ENCODE assay signal across 18 mouse cellular contexts in the genomic region with DNA sequence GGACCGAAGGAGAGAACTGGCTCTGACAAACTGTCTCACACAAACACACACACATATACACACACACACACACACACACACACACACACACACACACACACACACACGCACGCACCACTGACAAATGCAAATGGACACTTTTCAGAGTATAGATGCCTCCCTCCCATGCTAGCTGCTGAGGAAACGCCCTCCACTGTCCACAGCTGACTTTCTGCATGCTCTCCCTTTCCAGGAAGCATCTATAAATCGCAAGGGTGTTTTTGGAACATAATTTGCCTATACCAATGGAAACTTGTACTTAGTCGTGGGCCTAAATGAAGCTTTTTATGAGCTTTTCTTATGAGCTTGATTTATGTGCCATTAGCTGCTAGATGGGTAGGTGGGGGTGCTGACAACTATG. TPM values are rescaled to one million over a fixed set of nuclear protein-coding genes. Genes with fewer than 3 reads are reported as not detected.
A peak's percentile ranks its signal among the peaks of the same experiment; 100 is the strongest.
DNase-seq lines count a peak whose midpoint lies in the region; ATAC-seq and TF ChIP-seq lines count a peak whose summit lies in the region.
"Had no signal": no experiment of that assay in that cellular context is flagged by ENCODE, and none has a peak within 500 bp of the region (broad histone marks: within the 10 kb centered on the region; RNA-seq: fewer than 3 reads in every experiment).

No protein-coding gene starts in this region.

- H3K4me1 ChIP-seq in intestine, postnatal 0 days (replicated peaks; ENCODE audit: control insufficient read depth, insufficient read depth, low read length): peaks cover 12% of the 10 kb centered on the region
- peaks cover 33% of the 10 kb centered on the region for H3K4me1 ChIP-seq in intestine, embryonic 16.5 days (ENCODE audit: control insufficient read depth, insufficient read depth, low read length)
- peaks cover 0 to 16% of the 10 kb centered on the region in 2 experiments; a peak in 2 of 4 replicates for H3K4me1 ChIP-seq in CH12.LX (ENCODE audit: control insufficient read depth in 1 of 2, insufficient read depth in 2 of 2)
- H3K4me1 ChIP-seq in liver, embryonic 15.5 days (replicated peaks): peaks cover 31% of the 10 kb centered on the region

- no peak overlapping the region; the same call in 1 of the 2 replicates for H3K4me2 ChIP-seq in intestine, postnatal 0 days (replicated peaks; ENCODE audit: low read depth)
- H3K4me2 ChIP-seq in intestine, embryonic 16.5 days (ENCODE audit: low read depth, low read length): no peak overlapping the region
- H3K4me2 ChIP-seq in CH12.LX (ENCODE audit: insufficient read depth, low read depth, poor library complexity, severe bottlenecking): no peak overlapping the region
- 0 out of 2 replicates have a peak overlapping the region, but pooled peaks have one; percentile 5 for H3K4me2 ChIP-seq in liver, embryonic 15.5 days
- H3K4me2 ChIP-seq: embryonic facial prominence, embryonic 12.5 days; forebrain, embryonic 12.5 days; midbrain, embryonic 11.5 days had no signal

- no peaks in the 10 kb centered on the region for H3K9me3 ChIP-seq in intestine, postnatal 0 days (ENCODE audit: control insufficient read depth)
- no peaks in the 10 kb centered on the region for H3K9me3 ChIP-seq in intestine, embryonic 16.5 days (ENCODE audit: control insufficient read depth, low read length)
- peaks cover 11% of the 10 kb centered on the region for H3K9me3 ChIP-seq in CH12.LX (replicated peaks; ENCODE audit: low read length)
- no peaks in the 10 kb centered on the region for H3K9me3 ChIP-seq in liver, embryonic 15.5 days (replicated peaks)

- no peak for TF ChIP-seq RAD21 in CH12.LX (IDR thresholded peaks at IDR 0.05; ENCODE audit: low read depth, low read length)

- 0 out of 2 replicates have a peak, but pooled peaks have one; percentile 12 for TF ChIP-seq CTCF in intestine, postnatal 0 days (IDR thresholded peaks at IDR 0.05; ENCODE audit: low read depth)
- TF ChIP-seq CTCF in CH12.LX (conservative IDR thresholded peaks at IDR 0.05 in 1 of 2, IDR thresholded peaks at IDR 0.05 in 1 of 2; ENCODE audit: low read depth in 2 of 2, low read length in 2 of 2): no peak

- ATAC-seq in intestine, postnatal 0 days: no peak
- no peak for ATAC-seq in intestine, embryonic 16.5 days
- no peak for ATAC-seq in liver, embryonic 15.5 days (ENCODE audit: insufficient read depth)
- ATAC-seq: hindbrain, embryonic 16.5 days had no signal

- in situ Hi-C loops in CH12.LX (cut with MboI; ENCODE audit: low pct_ligation_motif_present, low pct_unique_long_range_greater_than_20kb, low sequenced_read_pairs): no loop called here

- peak overlapping the region; percentile 46; the same call in 1 of the 2 replicates for H3K27ac ChIP-seq in intestine, postnatal 0 days (ENCODE audit: low read depth, low read length)
- H3K27ac ChIP-seq in intestine, embryonic 16.5 days (ENCODE audit: low read length): no peak overlapping the region
- H3K27ac ChIP-seq in CH12.LX (ENCODE audit: insufficient read depth, low read depth): no peak overlapping the region
- H3K27ac ChIP-seq in liver, embryonic 15.5 days (replicated peaks): no peak overlapping the region
- H3K27ac ChIP-seq: embryonic facial prominence, embryonic 12.5 days; forebrain, embryonic 12.5 days had no signal

- peaks cover 8% of the 10 kb centered on the region; the same call in 1 of the 2 replicates for H3K36me3 ChIP-seq in intestine, postnatal 0 days (ENCODE audit: control insufficient read depth, insufficient read depth)
- H3K36me3 ChIP-seq in intestine, embryonic 16.5 days (ENCODE audit: control insufficient read depth, insufficient read depth, low read length): 0 out of 2 replicates have a peak, but pooled peaks cover 3% of the 10 kb centered on the region
- peaks cover 0 to 5% of the 10 kb centered on the region in 2 experiments for H3K36me3 ChIP-seq in CH12.LX (replicated peaks in 1 of 2; ENCODE audit: control insufficient read depth in 1 of 2, insufficient read depth in 1 of 2, low read length in 1 of 2)
- no peaks in the 10 kb centered on the region for H3K36me3 ChIP-seq in liver, embryonic 15.5 days (replicated peaks)
- H3K36me3 ChIP-seq: embryonic facial prominence, embryonic 12.5 days; forebrain, embryonic 12.5 days had no signal

- TF ChIP-seq POLR2A in CH12.LX (IDR thresholded peaks at IDR 0.05; ENCODE audit: low read depth, low read length): no peak

- H3K27me3 ChIP-seq in intestine, postnatal 0 days (replicated peaks; ENCODE audit: control insufficient read depth, insufficient read depth, low read length): no peaks in the 10 kb centered on the region
- no peaks in the 10 kb centered on the region for H3K27me3 ChIP-seq in intestine, embryonic 16.5 days (replicated peaks; ENCODE audit: control insufficient read depth, insufficient read depth, low read length)
- H3K27me3 ChIP-seq in CH12.LX (replicated peaks): no peaks in the 10 kb centered on the region
- H3K27me3 ChIP-seq in liver, embryonic 15.5 days: no peaks in the 10 kb centered on the region
- H3K27me3 ChIP-seq: embryonic facial prominence, embryonic 12.5 days; forebrain, embryonic 12.5 days had no signal

- no peak for TF ChIP-seq EP300 in CH12.LX (IDR thresholded peaks at IDR 0.05; ENCODE audit: low read length)

- no peak overlapping the region for H3K9ac ChIP-seq in intestine, postnatal 0 days (ENCODE audit: low read depth, low read length)
- no peak overlapping the region for H3K9ac ChIP-seq in intestine, embryonic 16.5 days (ENCODE audit: low read depth, low read length)
- no peak overlapping the region for H3K9ac ChIP-seq in CH12.LX (ENCODE audit: insufficient read depth, low read depth)
- no peak overlapping the region for H3K9ac ChIP-seq in liver, embryonic 15.5 days
- H3K9ac ChIP-seq: embryonic facial prominence, embryonic 12.5 days; forebrain, embryonic 12.5 days had no signal

- WGBS in intestine, postnatal 0 days: 58% methylated on average over 6 of the region's 6 CpGs
- 70% methylated on average over 6 of the region's 6 CpGs for WGBS in intestine, embryonic 16.5 days
- 47% methylated on average over 6 of the region's 6 CpGs for WGBS in liver, embryonic 15.5 days (ENCODE audit: insufficient replicate concordance)

- H3K4me3 ChIP-seq in intestine, postnatal 0 days (ENCODE audit: low read depth, low read length): no peak overlapping the region
- H3K4me3 ChIP-seq in intestine, embryonic 16.5 days (ENCODE audit: low read length): no peak overlapping the region
- no peak overlapping the region for H3K4me3 ChIP-seq in CH12.LX (replicated peaks in 1 of 3; ENCODE audit: low read depth in 2 of 3, low read length in 2 of 3, poor library complexity in 1 of 3)
- no peak overlapping the region for H3K4me3 ChIP-seq in liver, embryonic 15.5 days (replicated peaks)
- H3K4me3 ChIP-seq: embryonic facial prominence, embryonic 12.5 days; forebrain, embryonic 12.5 days had no signal

- no peaks in the 10 kb centered on the region for H3K79me2 ChIP-seq in CH12.LX (replicated peaks; ENCODE audit: control insufficient read depth, extremely low read depth, insufficient read depth, poor library complexity, severe bottlenecking)

- dilution Hi-C loops in CH12.LX (cut with MboI; ENCODE audit: extremely low pct_ligation_motif_present, extremely low pct_unique_long_range_greater_than_20kb, low sequenced_read_pairs): no loop called here

- DNase-seq in CD4-positive helper T cell, adult 2 months (ENCODE audit: low read depth, low spot score): peak; percentile 39
- peak; percentile 52 for DNase-seq in CH12.LX (ENCODE audit: extremely low read depth)
- no peak for DNase-seq in layer of hippocampus, adult 9-10 months (ENCODE audit: low spot score)
- DNase-seq in kidney, postnatal 25 days: no peak
- DNase-seq: adrenal gland, postnatal 10 days; cerebellum, adult 9-11 months; heart, adult 18-20 months; layer of hippocampus, adult 9-11 months; lung, adult 2 months had no signal

TF ChIP-seq in CH12.LX, 34 proteins besides CTCF, POLR2A, EP300 and RAD21:
- TF ChIP-seq ETS1 (conservative IDR thresholded peaks at IDR 0.05; ENCODE audit: low read depth, low read length): peak; percentile 36; the same call in 1 of the 2 replicates
- no peak for TF ChIP-seq IRF4 (IDR thresholded peaks at IDR 0.05; ENCODE audit: low read depth, low read length)

RNA-seq across cellular contexts. Expression of a gene that starts 45.5 kb away (rescaled TPM):
- not detected in 2 replicates for polyA plus RNA-seq in intestine, postnatal 0 days (2015; fragmentation: Nextera tagmentation; extraction: Ambion mirVana)
- not detected in 2 replicates for polyA plus RNA-seq in intestine, embryonic 16.5 days (2015; fragmentation: Nextera tagmentation; extraction: Ambion mirVana)
- total RNA-seq in CH12.LX (2012; rRNA removed): 0.63 TPM in 1 of 2 replicates, not detected in the other
- not detected in 2 replicates for total RNA-seq in CH12.LX (2014; rRNA removed)
- polyA plus RNA-seq in CH12.LX (2012; ENCODE audit: insufficient read length, low read depth): not detected in 2 replicates
- polyA plus RNA-seq in liver, embryonic 15.5 days (2015; fragmentation: Nextera tagmentation; extraction: Ambion mirVana): not detected in 2 replicates
- total RNA-seq: adrenal gland, postnatal 10 days; heart, adult 18-20 months; left cerebral cortex, postnatal 25 days had no signal
- polyA plus RNA-seq: embryonic facial prominence, embryonic 12.5 days; forebrain, embryonic 12.5 days; hindbrain, embryonic 16.5 days; kidney, embryonic 14.5 days; lung, adult 2 months; midbrain, embryonic 11.5 days had no signal

RNA-seq across cellular contexts. Expression of a gene that starts 46.1 kb away (rescaled TPM):
- polyA plus RNA-seq in intestine, postnatal 0 days (2015; fragmentation: Nextera tagmentation; extraction: Ambion mirVana): 63.3 and 65.2 TPM in 2 replicates
- 75.3 and 77.5 TPM in 2 replicates for polyA plus RNA-seq in intestine, embryonic 16.5 days (2015; fragmentation: Nextera tagmentation; extraction: Ambion mirVana)
- 4.8 and 5.3 TPM in 2 replicates for total RNA-seq in CH12.LX (2012; rRNA removed)
- total RNA-seq in CH12.LX (2014; rRNA removed): 4.8 and 5.7 TPM in 2 replicates
- polyA plus RNA-seq in CH12.LX (2012; ENCODE audit: insufficient read length, low read depth): 3.5 and 4.9 TPM in 2 replicates
- polyA plus RNA-seq in liver, embryonic 15.5 days (2015; fragmentation: Nextera tagmentation; extraction: Ambion mirVana): 9.7 and 10.2 TPM in 2 replicates

Comparison
In these comparisons a context has a peak if more than half of its experiments do, and no peak if none do; other contexts are left out.
1. DNase-seq: peak in CD4-positive helper T cell, adult 2 months (single experiment) and CH12.LX (single experiment); none in layer of hippocampus, adult 9-10 months (single experiment) and kidney, postnatal 25 days (0 of 2).